Mouse (Mus musculus): ENCODE data around the gene Aqr.

The Aqr gene

DNA sequence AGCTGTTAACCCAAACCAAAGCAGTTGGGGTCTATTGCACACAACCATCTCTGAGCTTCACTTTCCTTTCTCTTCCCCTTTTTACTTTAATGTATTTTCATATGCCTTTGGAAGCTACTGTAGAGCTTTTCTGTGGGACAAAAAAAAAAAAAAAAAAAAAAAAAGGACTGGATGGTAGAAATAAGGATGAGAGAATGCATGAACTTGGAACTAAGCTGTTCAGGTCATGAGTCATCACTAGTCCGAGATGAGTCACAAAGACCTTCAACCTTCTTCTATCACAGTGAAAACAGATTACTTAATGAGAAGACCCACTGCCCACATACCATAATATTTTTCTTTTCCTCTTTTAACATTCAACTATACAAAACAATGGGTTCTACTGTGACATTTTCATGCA is 127.2 kb downstream of the Aqr start:
- DNase-seq: no peak

DNA sequence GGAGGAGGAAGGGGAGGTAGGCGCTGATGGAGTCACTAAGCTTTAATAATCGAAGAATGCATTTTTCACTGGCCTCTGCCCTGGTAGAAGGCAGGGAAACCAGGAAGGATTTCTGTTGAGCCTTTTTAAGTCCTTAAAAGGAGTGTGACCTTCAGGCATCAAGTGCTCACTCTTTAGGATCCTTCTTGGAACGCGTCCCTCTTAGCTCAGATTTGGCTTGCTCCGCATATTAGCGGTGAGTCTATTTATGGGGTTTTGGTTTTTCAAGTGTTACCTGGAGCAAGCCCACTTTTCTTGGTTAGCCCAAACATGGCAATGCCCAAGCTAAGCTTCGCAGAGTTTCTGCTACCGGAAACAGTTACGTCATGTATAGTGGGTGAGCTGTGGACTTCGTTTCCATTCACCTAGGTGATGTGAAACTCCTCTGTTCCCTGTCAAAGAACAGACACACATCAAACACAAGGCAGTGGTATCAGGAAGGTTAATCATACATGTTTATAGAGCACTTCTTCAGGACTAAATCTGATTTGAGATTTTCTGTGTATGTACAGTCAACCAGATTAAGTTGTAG is 128.5 kb downstream of the Aqr start:
- DNase-seq: no peak

DNA sequence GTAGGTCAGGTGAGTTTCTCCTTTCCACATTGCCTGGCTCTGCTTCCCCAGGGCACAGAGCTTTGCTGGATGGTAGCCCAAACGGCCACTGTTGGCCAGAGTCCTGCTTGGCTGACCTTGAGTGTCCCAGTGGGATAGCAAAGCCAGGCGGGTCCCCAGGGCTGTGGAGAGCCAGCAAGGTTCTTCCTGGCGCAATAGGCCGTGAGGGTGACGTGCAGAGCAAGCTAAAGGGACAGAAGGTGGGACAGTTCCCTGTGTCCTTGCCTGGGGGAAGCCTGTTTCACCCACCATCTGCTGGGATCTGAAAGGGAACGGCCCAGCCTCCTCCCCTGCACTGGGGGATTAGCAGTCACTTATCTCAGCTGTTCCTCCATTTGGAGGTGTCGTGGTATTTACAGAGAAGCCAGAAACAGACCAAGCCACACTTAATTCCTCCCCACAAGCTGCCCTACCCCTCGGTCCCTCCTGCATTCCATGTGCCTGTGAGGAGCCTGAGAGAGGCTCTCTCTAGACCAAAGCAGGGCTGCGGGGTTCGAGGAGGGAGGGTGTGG is 129.4 kb downstream of the Aqr start:
- no peak for DNase-seq

- no peak for DNase-seq
Observed at GRCm38 (mm10) chr2:114054129-114054528, 132.7 kb downstream of the Aqr start.

- DNase-seq: no peak
Observed at GRCm38 (mm10) chr2:114052696-114053598, 133.9 kb downstream of the Aqr start, which contains the start of gene Actc1. Actc1 (minus strand) TSS chr2:114053548.

DNA sequence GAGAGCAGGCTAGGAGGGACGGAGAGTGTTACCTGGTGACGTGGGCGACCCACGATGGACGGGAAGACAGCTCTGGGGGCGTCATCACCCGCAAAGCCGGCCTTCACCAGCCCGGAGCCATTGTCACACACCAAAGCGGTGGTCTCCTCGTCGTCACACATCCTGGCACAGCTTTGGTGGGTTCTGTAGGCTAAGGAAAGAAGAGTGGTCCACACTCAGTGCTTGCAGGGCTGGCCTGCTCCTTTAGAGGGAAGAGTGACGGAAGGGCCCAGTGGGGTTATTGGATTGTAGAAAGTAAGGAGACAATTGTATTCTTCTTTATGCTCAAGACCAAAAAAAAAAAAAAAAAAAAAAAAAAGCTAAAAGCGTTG is 135.0 kb downstream of the Aqr start:
- DNase-seq: no peak
